Mouse (Mus musculus) frontal cortex, postnatal 14 days (tissue): ENCODE results near the gene Mcrip1.
"Not testable (repeated sequence)": the region's sequence is repeated elsewhere in the genome, so short reads cannot be mapped to it uniquely, and the experiment has no call there.

Source experiments
- DNase-seq, 2 experiments: peaks; one replicate each; pipeline ENCODE4 v3.0.0; 2022; ENCODE audit warnings: low spot score in 2 of 2

The Mcrip1 gene

GRCm38 (mm10) chr11:120575046-120575445 is 25.5 kb upstream of the Mcrip1 start:
- no peak for DNase-seq

DNA sequence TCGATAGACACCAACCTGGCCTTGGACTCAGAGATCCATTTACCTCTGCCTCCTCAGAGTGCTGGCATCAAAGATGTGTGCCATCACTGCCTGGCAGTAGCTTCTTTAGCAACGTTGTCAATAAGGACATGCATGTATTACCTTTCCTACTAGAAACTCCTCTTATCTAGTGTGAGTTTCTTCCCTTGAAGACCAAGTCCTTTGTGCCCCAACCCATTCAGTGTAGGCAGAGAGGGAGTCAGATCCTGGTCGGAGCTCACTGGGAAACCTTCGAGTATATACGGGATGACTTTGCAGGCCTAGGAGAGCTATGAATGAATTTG is 24.7 kb upstream of the Mcrip1 start:
- no peak for DNase-seq

DNA sequence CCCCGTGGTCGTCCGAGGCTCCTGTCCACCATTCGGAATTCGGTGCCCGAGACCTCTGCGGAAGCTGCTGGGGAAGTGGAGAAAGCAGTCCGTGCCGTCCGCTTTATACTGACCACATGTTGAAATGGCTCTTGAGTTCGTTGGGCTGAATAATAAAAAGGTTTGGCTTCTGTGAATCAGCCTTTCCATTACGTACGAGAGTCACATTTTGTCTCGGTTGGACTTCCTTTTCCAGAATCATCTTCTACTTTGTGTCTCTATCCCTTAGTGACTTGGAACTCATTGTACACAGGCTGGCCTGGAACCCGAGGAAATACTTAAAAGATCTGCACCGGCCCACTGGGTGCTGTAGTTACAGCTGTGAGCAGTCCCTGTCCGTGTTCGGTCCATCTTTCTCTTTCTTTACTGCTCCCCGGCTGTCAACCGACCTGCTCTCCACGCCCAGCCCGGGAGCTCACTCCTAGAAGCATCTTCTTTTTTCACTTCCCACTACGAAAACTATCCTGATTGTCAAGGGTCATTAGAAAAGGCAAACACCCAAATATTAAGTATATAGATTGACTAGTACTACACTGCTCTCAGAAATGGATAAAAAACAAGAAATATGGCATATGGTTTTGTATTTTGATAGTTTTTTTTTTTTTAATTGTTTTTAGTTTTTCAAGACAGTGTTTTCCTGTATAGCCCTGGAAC is 24.2 kb upstream of the Mcrip1 start:
- DNase-seq = no peak

DNA sequence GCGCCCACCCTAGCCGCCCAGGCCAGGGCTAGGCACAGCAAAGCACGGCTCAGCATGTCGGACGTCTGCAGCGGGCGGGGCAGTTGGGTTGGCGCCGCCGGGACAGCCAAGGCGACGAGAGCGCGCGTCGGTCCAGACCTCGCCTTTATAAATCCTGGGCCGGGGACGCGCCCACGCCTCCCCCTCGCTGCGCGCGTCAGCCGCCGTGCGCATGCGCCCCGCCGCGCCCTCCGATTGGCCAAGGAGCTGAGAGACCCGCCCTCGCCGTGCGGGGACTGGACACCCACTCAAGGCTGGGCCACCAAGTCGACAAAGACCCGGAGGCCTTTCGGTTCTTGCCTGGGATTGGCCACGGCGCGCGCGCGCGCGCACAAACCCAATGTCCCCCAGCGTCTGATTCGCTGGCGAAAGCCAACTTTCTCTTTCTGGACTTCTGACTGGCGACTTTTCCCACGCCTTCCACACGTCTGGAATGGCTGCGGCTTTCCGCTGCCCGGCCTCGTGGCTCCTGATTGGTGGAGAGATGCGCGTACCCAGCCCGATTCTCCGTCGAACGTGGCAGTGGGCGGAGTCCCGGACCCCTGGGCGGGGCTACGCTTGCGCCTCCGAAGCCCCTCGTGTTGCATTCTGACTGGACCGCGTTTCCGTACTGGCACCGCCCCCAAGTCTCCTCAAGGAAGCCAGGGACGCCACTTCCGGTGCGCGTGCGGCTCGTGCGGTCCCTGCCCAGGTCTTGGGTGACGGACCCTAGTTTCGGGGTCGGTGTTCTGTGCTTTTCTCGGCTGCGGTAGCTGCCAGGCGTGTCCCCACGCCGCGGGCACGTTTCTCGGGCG is 23.4 kb upstream of the Mcrip1 start, which contains the start of gene P4hb:
Gene P4hb (minus strand): TSS at position 502 of the 833 bp plus-strand sequence.
- peak; percentile 100 for DNase-seq

- no peak for DNase-seq
These were observed 22.9 kb upstream of the Mcrip1 start for GRCm38 (mm10) chr11:120572417-120572751.

GRCm38 (mm10) chr11:120571754-120572416 is 22.4 kb upstream of the Mcrip1 start:
- DNase-seq = no peak

GRCm38 (mm10) chr11:120571122-120571521 is 21.6 kb upstream of the Mcrip1 start:
- DNase-seq = no peak

- no peak for DNase-seq
These were observed 18.8 kb upstream of the Mcrip1 start for GRCm38 (mm10) chr11:120568324-120568723.

DNA sequence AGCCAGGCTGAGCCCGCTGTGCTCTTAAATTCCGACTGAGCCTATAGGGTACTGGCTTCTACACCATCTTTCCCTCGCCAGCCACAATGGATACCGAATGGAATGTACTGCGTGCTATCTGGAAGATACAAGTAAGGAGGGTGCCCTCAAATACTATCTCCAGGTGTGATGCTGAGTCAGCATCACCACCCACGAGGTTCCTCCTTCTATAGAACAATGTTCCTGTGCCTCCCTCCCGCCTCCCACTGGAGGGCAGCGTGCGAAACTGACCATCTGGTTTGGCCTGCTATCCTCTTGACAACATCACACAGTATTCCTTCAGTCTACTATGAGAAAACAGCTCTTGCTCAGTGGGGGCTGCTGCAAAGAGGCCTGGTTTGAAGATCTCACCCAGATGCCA is 15.6 kb upstream of the Mcrip1 start:
- DNase-seq = no peak

DNA sequence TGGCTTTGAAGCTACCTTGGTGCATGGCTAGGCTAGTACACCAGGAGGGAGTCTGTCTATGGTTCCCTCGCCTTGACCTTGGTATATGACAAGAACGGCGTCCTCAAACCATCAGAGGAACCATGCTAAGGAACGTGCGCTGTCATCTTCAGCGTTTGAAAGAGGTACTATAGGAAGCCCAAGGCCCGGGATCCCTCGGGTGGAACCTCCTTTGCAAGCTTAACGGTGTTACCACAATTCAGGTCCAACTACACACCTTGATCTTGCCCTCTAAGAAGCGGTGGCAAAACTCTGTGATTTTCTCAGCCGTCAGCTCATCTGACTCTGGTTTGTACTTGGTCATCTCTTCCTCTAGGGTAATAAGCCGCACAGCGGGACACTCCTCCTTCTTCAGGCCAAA is 13.4 kb upstream of the Mcrip1 start:
- DNase-seq = no peak

- DNase-seq = no peak
These were observed 11.6 kb upstream of the Mcrip1 start for GRCm38 (mm10) chr11:120560952-120561728.

DNA sequence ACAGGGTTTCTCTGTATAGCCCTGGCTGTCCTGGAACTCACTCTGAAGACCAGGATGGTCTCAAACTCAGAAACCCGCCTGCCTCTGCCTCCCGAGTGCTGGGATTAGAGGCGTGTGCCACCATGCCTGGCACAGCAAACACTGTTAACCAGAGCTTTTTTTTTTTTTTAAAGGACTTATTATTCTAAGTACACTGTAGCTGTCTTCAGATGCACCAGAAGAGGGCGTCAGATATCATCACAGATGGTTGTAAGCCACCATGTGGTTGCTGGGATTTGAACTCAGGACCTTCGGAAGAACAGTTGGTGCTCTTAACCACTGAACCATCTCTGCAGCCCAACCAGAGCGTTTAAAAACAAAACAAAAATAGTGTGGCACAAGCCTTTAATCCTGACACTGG is 9.3 kb upstream of the Mcrip1 start:
- DNase-seq = not testable (repeated sequence)

GRCm38 (mm10) chr11:120555260-120555659 is 5.7 kb upstream of the Mcrip1 start:
- no peak for DNase-seq

DNA sequence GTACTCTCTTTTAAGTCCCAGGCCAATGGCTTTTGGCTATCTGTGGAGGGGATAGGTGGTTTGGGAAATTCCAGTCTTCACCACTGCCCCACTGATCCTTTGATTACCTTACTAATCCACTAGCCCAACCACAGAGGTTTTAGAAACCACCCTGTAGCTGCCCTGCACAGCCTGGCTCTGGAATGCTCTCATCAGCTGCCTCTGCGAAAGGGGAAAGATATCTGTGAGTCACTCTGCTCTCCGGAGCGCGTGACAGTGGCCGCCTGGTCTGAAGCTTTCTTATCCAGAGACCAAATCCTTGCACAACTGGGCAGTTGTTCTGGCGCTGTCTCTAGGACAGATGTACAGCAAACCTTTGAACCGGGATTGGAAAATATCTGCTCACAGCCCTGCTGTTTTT is 5.3 kb upstream of the Mcrip1 start:
- DNase-seq = no peak

DNA sequence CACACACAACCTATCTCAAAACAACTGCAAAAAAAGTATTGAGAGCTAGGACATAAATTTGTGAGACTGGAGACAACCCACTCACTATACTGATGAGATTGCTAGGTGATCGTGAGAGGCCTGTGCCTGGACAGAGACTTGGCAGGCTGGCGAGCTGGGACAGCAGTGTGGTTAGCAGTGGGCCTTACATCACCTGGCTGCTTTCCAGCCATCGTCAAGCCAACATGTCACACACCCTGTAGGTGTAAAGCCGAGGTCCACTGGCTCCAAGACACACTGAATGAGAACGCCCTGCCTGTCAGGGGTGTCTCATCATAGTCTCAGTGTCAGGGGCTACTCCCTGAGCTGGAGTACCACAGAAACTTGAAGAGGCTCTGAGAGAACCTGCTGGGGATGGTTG is 3.2 kb upstream of the Mcrip1 start:
- no peak for DNase-seq

DNA sequence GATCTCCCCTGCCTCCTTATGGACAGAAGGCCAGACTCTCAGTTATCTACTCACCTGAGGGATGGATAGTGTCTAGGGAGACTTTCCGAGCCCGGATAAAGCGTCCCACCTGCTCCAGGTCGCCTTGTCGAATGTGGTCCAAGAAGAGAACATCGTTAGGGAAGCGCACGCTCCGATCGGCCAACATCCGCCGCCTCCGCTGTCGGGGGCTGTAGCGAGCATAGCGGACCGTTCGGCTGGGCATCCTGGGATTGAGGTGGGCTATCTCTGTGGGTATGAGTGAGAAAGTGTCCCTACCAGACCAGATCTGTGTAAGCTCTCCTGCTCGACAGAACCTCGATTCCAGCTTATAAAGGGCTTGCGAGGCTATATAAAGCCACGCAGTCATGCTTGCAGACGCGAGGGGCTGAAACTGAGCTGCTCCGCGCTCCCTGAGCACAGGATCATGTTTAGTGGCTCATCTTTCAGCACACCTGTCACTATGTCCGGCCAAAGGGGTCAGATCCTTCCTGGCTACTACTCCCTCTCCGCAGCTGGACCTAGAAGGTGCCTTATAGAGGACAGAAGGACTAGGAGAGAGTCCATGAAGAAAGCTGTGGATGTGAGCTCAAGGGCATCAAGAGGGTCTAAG is 1.4 kb upstream of the Mcrip1 start, which contains the start of gene Ppp1r27:
Gene Ppp1r27 (minus strand): TSS at position 323 of the 631 bp plus-strand sequence.
- DNase-seq = no peak

DNA sequence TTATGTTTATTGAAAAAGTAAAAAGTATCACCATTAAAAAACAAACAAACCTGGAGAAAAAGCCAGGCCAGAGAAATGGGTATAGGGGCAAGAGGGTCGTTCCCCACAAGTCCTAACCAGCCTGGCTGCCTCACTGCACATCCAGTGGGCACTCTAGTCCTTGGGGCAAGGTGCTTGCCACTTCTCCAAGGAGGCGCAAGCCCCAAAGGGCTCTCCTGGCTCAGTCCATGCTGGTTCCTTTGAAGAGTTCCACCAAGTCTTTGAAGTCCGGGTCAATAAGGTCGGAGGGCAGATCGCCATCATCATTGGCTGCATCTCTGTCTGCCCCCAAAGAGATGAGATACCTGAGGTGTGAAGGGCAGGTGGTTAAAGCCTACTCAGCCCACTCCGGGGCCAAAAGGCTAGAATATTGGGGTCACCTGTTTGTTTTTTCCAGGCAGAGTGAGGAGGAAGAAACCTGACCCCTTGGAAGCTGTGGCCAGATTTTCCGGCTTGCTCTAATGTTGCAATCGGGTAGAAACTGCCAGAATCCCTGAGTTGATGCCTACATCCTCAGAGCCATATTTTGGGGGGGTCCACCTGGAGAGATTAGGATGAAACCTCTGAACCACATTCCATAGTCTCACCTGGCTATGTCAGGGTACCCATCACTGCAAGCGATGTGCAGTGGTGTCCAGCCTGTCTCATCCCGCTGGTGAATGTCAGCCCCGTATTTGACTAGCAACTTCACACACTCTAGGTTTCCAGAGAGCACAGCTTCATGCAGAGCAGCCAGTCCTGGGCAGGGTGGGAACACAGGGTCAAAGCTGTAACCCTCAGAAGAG is 671 bp upstream of the Mcrip1 start:
- DNase-seq = no peak

GRCm38 (mm10) chr11:120548786-120549167 is 750 bp downstream of the Mcrip1 start:
- DNase-seq = no peak

DNA sequence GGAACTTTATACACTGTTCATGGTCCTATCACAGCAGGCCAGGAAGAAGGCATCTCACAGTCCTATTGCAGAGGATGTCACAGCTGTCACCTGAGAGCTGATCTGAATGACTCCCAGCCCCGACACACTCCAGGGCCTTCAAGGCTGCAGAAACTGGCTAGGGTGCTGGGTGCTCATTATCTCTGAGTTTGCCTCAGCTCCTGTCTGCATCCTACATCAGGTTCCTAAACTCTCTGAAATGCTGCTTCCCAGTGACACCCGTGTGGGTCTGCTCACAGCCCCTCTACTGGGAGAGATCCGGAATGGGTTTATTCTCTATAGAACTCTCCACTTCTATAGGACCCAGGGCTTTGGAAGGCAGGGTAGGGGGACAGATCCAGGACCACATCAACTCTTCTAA is 1.3 kb downstream of the Mcrip1 start:
- no peak for DNase-seq

GRCm38 (mm10) chr11:120547469-120547868 is 2.1 kb downstream of the Mcrip1 start:
- DNase-seq = no peak

- no peak for DNase-seq
These were observed 3.6 kb downstream of the Mcrip1 start for GRCm38 (mm10) chr11:120545964-120546363.
